Mouse (Mus musculus) intestine, postnatal 0 days (tissue): ENCODE data around the gene Trim14. TPM values are rescaled to one million over a fixed set of nuclear protein-coding genes. Genes with fewer than 3 reads are reported as not detected.

Source experiments
- ATAC-seq: fragments of 200-750 bp; cut with Nextera tagmentation; 2 replicates; pipeline ENCODE4 v1.8.0; 2017; ENCODE audit warnings: mild to moderate bottlenecking, moderate TSS enrichment, moderate library complexity
- H3K27ac ChIP-seq: fragments of 300-500 bp; sonication (generic); 2 replicates; pipeline ENCODE4 v1.5.1; 2014; ENCODE audit warnings: mild to moderate bottlenecking, low read depth, low read length, moderate library complexity
- H3K27me3 ChIP-seq: fragments of 300-500 bp; sonication (generic); replicated peaks from 2 replicates; pipeline ENCODE4 v1.6.1; 2014; ENCODE audit warnings: low read length, mixed read lengths; ENCODE audit not compliant: control insufficient read depth, insufficient read depth
- H3K36me3 ChIP-seq: fragments of 300-500 bp; sonication (generic); 2 replicates; pipeline ENCODE4 v1.6.1; 2014; ENCODE audit warnings: mild to moderate bottlenecking, moderate library complexity; ENCODE audit not compliant: control insufficient read depth, insufficient read depth
- H3K4me1 ChIP-seq: fragments of 300-500 bp; sonication (generic); replicated peaks from 2 replicates; pipeline ENCODE4 v1.6.1; 2014; ENCODE audit warnings: antibody characterized with exemption, low read length, mixed read lengths; ENCODE audit not compliant: control insufficient read depth, insufficient read depth
- H3K4me2 ChIP-seq: fragments of 300-500 bp; sonication (generic); replicated peaks from 2 replicates; pipeline ENCODE4 v1.6.1; 2014; ENCODE audit warnings: low read depth, mild to moderate bottlenecking, moderate library complexity
- H3K4me3 ChIP-seq: fragments of 300-500 bp; sonication (generic); 2 replicates; pipeline ENCODE4 v1.5.1; 2014; ENCODE audit warnings: low read depth, low read length
- H3K9ac ChIP-seq: fragments of 300-500 bp; sonication (generic); 2 replicates; pipeline ENCODE4 v1.6.1; 2014; ENCODE audit warnings: mild to moderate bottlenecking, low read depth, low read length
- H3K9me3 ChIP-seq: fragments of 300-500 bp; sonication (generic); 2 replicates; pipeline ENCODE4 v1.6.1; 2016; ENCODE audit warnings: mixed run types; ENCODE audit not compliant: control insufficient read depth
- CTCF ChIP-seq: sonication (generic); IDR thresholded peaks from 2 replicates; pipeline ENCODE4 v1.5.1; 2016; ENCODE audit warnings: low read depth, mild to moderate bottlenecking, control low read depth, antibody characterized with exemption, moderate library complexity
- WGBS: fragments of 180-500 bp; shearing (Covaris S2); extraction: QIAGEN DNeasy Blood & Tissue Kit; methylation state at CpG from one replicate; pipeline ENCODE4 v1.1.7; 2014; 5-methylcytosine and 5-hydroxymethylcytosine counted together
- polyA plus RNA-seq: library from polyadenylated mRNA; unstranded; fragments of >200 nt; fragmentation: Nextera tagmentation; extraction: Ambion mirVana; gene quantifications from 2 replicates; pipeline ENCODE4 v1.2.1, GENCODE M21; 2015

Trim14 gene
- polyA plus RNA-seq, 1 experiment from 2014 or later: 14.1 TPM

DNA sequence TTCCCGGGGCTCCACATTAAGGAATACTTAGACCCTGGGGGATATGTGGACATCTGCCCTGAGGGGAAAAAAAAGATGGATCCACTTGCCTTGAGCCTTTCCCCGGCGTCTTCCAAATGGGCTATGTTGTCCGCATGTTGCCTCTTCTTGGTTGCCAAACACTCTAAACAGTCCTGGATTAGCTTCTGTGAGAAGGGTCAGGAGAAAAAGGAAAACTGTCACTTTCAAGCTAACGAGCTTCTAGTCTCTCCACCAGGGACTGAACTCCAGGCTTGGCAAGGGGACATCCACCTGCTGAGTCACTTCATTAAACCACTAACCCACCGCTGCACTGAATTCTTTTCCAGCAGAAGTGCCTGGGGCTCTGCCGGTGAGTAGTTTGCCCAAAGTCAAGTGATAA, 3.0 kb downstream of the Trim14 start:
- no peak for TF ChIP-seq CTCF
- H3K9me3 ChIP-seq: no peaks in the 10 kb centered on the region
- no peak overlapping the region for H3K4me2 ChIP-seq
- H3K4me3 ChIP-seq: no peak overlapping the region
- H3K9ac ChIP-seq: no peak overlapping the region
- no peak overlapping the region for H3K27ac ChIP-seq
- ATAC-seq: no peak
- H3K36me3 ChIP-seq: no peaks in the 10 kb centered on the region
- H3K27me3 ChIP-seq: 0 out of 2 replicates have a peak, but pooled peaks cover 4% of the 10 kb centered on the region
- 0 out of 2 replicates have a peak, but pooled peaks cover 3% of the 10 kb centered on the region for H3K4me1 ChIP-seq
- 88% methylated on average over 7 of the region's 7 CpGs for WGBS

DNA sequence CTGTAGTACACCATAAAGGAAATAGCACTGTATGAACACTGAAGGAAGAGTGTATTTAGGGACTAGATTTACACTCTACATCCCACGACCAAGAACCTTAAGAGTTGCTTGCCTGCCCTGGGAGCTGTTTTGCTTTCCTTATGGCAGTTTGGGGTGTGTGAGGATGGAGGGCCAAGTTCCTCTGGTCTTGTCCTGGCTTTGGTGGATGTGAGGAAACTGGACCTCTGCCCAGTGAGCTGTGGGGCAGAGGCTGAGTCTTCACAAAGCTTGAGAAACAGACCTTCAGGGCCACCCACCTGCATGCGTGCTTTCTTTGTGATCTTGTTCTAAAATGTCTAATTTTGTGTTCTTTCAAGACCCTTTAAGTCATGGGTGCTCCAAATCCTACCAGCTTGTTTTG, 3.4 kb downstream of the Trim14 start:
- Histone ChIP-seq H3K36me3 (no peaks in the 10 kb centered on the region), H3K4me2 (no peak overlapping the region), H3K4me1 (0 out of 2 replicates have a peak, but pooled peaks cover 3% of the 10 kb centered on the region), H3K9ac (no peak overlapping the region), H3K9me3 (no peaks in the 10 kb centered on the region), H3K4me3 (no peak overlapping the region), H3K27ac (no peak overlapping the region), H3K27me3 (0 out of 2 replicates have a peak, but pooled peaks cover 4% of the 10 kb centered on the region)
- TF ChIP-seq CTCF: no peak
- ATAC-seq: no peak
- 83% methylated on average over 2 of the region's 2 CpGs for WGBS

DNA sequence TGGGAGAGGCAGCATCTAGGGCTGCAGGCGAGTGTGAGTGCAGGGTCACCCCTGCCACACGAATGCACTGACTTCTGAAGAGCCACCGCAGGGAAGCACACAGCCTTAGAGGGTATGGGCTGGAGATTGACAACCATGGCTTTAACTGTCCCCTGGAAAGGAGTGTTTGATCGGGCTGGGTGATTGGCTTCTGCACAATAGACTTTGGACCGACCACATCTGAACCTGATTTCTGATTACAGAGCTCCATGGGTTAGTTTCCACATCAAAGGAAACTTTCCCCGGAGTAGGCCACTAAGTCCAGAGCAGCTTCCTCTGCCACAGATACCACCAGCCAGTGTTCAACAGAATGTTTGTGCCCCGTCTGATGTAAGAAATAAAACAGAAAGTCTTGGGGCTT, 6.2 kb downstream of the Trim14 start:
- H3K9ac ChIP-seq: no peak overlapping the region
- TF ChIP-seq CTCF: no peak

DNA sequence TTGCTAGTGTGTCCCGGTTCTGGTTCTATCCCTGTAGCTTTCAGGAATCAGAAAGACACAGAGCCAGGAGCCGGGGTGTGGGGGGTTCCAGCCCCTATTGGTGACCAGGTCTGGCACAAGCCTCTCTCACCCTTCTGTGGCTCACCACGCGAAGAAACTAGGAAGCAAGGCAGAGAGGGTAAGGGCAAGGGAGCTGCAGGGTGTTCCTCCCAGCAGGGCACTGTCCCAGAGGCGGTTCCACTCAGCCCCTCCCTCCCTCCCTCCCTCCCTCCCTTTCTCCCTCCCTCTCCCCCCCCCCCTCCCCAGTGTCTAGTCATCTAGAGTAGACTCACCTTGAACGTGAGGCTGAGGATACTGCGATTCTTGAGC, 8.4 kb downstream of the Trim14 start:
- TF ChIP-seq CTCF: no peak
- peak overlapping the region; percentile 69 for H3K4me2 ChIP-seq
- WGBS: 5% methylated on average over 7 of the region's 7 CpGs
- H3K9me3 ChIP-seq: no peaks in the 10 kb centered on the region
- H3K27me3 ChIP-seq: no peaks in the 10 kb centered on the region
- H3K4me3 ChIP-seq: peak overlapping the region; percentile 29
- H3K4me1 ChIP-seq: 0 out of 2 replicates have a peak, but pooled peaks cover 3% of the 10 kb centered on the region
- ATAC-seq: peak; percentile 50
- no peak overlapping the region for H3K27ac ChIP-seq
- peaks cover 9% of the 10 kb centered on the region for H3K36me3 ChIP-seq
- H3K9ac ChIP-seq: peak overlapping the region; percentile 40; the same call in 1 of the 2 replicates

More for the DNA sequence above, 6.2 kb downstream of the Trim14 start:
- H3K27ac ChIP-seq: peak overlapping the region; percentile 15; the same call in 1 of the 2 replicates
- H3K4me3 ChIP-seq: no peak overlapping the region
- 0 out of 2 replicates have a peak, but pooled peaks cover 4% of the 10 kb centered on the region for H3K27me3 ChIP-seq
- H3K9me3 ChIP-seq: no peaks in the 10 kb centered on the region
- H3K4me1 ChIP-seq: 0 out of 2 replicates have a peak, but pooled peaks cover 3% of the 10 kb centered on the region
- H3K4me2 ChIP-seq: 0 out of 2 replicates have a peak overlapping the region, but pooled peaks have one; percentile 17
- ATAC-seq: peak; percentile 52
- H3K36me3 ChIP-seq: no peaks in the 10 kb centered on the region
- WGBS: 33% methylated on average over 7 of the region's 7 CpGs

DNA sequence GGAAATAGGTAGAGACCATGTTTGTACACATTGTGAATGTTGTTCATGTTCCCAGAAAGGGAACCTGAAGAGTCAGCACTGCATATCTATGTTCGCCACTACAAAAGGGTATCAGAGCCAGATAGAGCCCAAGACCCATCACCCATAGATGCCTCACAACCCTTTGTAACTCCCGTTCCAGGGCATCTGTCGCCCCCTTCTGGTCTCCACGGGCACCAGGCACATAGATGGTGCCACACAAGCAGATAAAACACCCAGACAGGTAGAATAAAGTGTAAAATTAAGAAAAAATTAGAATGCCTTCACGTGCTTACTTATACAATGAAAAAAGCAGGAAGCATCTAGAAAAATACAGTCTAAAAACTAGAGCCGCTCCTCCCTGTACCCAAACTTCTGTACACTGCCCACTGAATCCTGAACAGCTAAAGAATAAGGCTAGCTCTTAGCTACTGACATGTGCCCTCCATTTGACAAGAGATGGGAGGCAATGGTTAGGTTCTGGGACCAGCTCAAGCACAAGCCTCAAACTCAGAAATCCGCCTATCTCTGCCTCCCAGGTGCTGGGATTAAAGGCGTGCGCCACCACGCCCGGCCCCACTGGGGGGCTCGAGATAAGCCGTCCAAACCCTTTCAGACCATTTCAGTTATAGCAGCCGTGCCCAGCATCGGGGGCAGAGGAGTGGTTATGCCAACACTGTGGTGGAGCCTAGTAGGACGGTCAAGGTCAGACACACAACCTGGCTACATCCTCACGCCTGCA, 9.0 kb downstream of the Trim14 start:
- H3K27ac ChIP-seq: no peak overlapping the region
- WGBS: 39% methylated on average over 17 of the region's 17 CpGs
- peak; percentile 17 for ATAC-seq

DNA sequence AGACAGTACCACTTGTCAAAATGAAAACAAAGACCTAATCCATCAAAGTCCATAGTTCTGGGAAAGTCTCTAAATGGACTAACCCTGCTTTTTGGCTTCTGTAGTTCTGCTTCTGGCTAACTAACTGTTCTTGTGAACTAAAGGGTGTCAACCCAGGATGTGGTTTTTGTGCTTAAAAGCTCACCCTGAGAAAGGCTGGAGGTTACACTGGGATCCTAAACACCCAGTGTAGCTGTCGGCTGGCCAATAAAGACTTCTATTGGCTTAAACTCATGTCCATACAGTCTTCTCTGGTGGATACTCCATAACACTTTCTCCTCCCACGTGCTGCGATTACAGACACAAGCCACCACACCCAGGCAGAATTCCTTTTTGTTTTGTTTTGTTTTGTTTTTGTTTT, 9.7 kb downstream of the Trim14 start:
- Histone ChIP-seq H3K4me2 (no peak overlapping the region), H3K4me3 (no peak overlapping the region), H3K9me3 (no peaks in the 10 kb centered on the region), H3K27ac (no peak overlapping the region), H3K27me3 (no peaks in the 10 kb centered on the region), H3K36me3 (peaks cover 17% of the 10 kb centered on the region), H3K4me1 (0 out of 2 replicates have a peak, but pooled peaks cover 3% of the 10 kb centered on the region), H3K9ac (no peak overlapping the region)
- ATAC-seq: no peak
- 86% methylated on average over 3 of the region's 3 CpGs for WGBS
- TF ChIP-seq CTCF: no peak

More for the DNA sequence above, 9.0 kb downstream of the Trim14 start:
- peak overlapping the region; percentile 69 for H3K4me2 ChIP-seq
- H3K27me3 ChIP-seq: no peaks in the 10 kb centered on the region
- 0 out of 2 replicates have a peak, but pooled peaks cover 3% of the 10 kb centered on the region for H3K4me1 ChIP-seq
- 0 out of 2 replicates have a peak overlapping the region, but pooled peaks have one; percentile 40 for H3K9ac ChIP-seq
- H3K4me3 ChIP-seq: peak overlapping the region; percentile 29
- H3K36me3 ChIP-seq: peaks cover 14% of the 10 kb centered on the region
- peak; percentile 67 for TF ChIP-seq CTCF
- H3K9me3 ChIP-seq: no peaks in the 10 kb centered on the region
